Mouse (Mus musculus): Measurements from ENCODE around the gene Sema4g. TPM values are rescaled to one million over a fixed set of nuclear protein-coding genes. Genes with fewer than 3 reads are reported as not detected.
A peak's percentile ranks its signal among the peaks of the same experiment; 100 is the strongest.
"Not testable (repeated sequence)": the region's sequence is repeated elsewhere in the genome, so short reads cannot be mapped to it uniquely, and the experiment has no call there.

Sema4g gene
- polyA plus RNA-seq, 1 experiment from 2014 or later = 7.2 TPM

GRCm38 (mm10) chr19:45032570-45033332 lies 43.9 kb downstream of the Sema4g start:
- H3K4me2 ChIP-seq (replicated peaks; ENCODE audit: low read depth, low read length) = no peak overlapping the region
- no peaks in the 10 kb centered on the region for H3K9me3 ChIP-seq (ENCODE audit: control insufficient read depth, low read length)
- H3K27me3 ChIP-seq (ENCODE audit: control insufficient read depth, insufficient read depth, low read length) = no peaks in the 10 kb centered on the region
- no peak for ATAC-seq (ENCODE audit: low FRiP score, low TSS enrichment)
- no peak overlapping the region for H3K27ac ChIP-seq (ENCODE audit: low read depth, low read length)
- H3K9ac ChIP-seq (ENCODE audit: low read depth, low read length) = no peak overlapping the region
- peaks cover 5% of the 10 kb centered on the region; the same call in 1 of the 2 replicates for H3K36me3 ChIP-seq (ENCODE audit: control insufficient read depth, insufficient read depth, low read length)
- no peak overlapping the region for H3K4me3 ChIP-seq (ENCODE audit: low read length)
- 52% methylated on average over 17 of the region's 17 CpGs for WGBS
- peaks cover 8% of the 10 kb centered on the region; the same call in 1 of the 2 replicates for H3K4me1 ChIP-seq (ENCODE audit: control insufficient read depth, insufficient read depth, low read length)

GRCm38 (mm10) chr19:45036867-45037266 lies 48.0 kb downstream of the Sema4g start:
- peaks cover 14% of the 10 kb centered on the region for H3K27me3 ChIP-seq (ENCODE audit: control insufficient read depth, insufficient read depth, low read length)
- no peaks in the 10 kb centered on the region for H3K9me3 ChIP-seq (ENCODE audit: control insufficient read depth, low read length)
- H3K9ac ChIP-seq (ENCODE audit: low read depth, low read length) = no peak overlapping the region
- no peaks in the 10 kb centered on the region for H3K4me1 ChIP-seq (ENCODE audit: control insufficient read depth, insufficient read depth, low read length)
- 24% methylated on average over 16 of the region's 16 CpGs for WGBS
- H3K36me3 ChIP-seq (ENCODE audit: control insufficient read depth, insufficient read depth, low read length) = no peaks in the 10 kb centered on the region
- peak; percentile 29; the same call in 1 of the 2 replicates for ATAC-seq (ENCODE audit: low FRiP score, low TSS enrichment)
- H3K4me3 ChIP-seq (ENCODE audit: low read length) = no peak overlapping the region
- no peak overlapping the region for H3K4me2 ChIP-seq (replicated peaks; ENCODE audit: low read depth, low read length)
- H3K27ac ChIP-seq (ENCODE audit: low read depth, low read length) = no peak overlapping the region

GRCm38 (mm10) chr19:45038198-45038597 lies 49.3 kb downstream of the Sema4g start:
- H3K4me3 ChIP-seq (ENCODE audit: low read length); H3K4me1 ChIP-seq (ENCODE audit: control insufficient read depth, insufficient read depth, low read length); H3K9me3 ChIP-seq (ENCODE audit: control insufficient read depth, low read length); H3K27ac ChIP-seq (ENCODE audit: low read depth, low read length); ATAC-seq (ENCODE audit: low FRiP score, low TSS enrichment); H3K36me3 ChIP-seq (ENCODE audit: control insufficient read depth, insufficient read depth, low read length); H3K4me2 ChIP-seq (replicated peaks; ENCODE audit: low read depth, low read length); H3K9ac ChIP-seq (ENCODE audit: low read depth, low read length): not testable (repeated sequence)
- peaks cover 14% of the 10 kb centered on the region for H3K27me3 ChIP-seq (ENCODE audit: control insufficient read depth, insufficient read depth, low read length)
- 91% methylated on average over 7 of the region's 7 CpGs for WGBS

- Histone ChIP-seq H3K4me3 (ENCODE audit: low read length) (no peak overlapping the region), H3K27ac (ENCODE audit: low read depth, low read length) (no peak overlapping the region), H3K9ac (ENCODE audit: low read depth, low read length) (no peak overlapping the region), H3K9me3 (ENCODE audit: control insufficient read depth, low read length) (no peaks in the 10 kb centered on the region), H3K4me2 (replicated peaks; ENCODE audit: low read depth, low read length) (no peak overlapping the region), H3K36me3 (ENCODE audit: control insufficient read depth, insufficient read depth, low read length) (no peaks in the 10 kb centered on the region), H3K27me3 (ENCODE audit: control insufficient read depth, insufficient read depth, low read length) (peaks cover 18% of the 10 kb centered on the region), H3K4me1 (ENCODE audit: control insufficient read depth, insufficient read depth, low read length) (peaks cover 4% of the 10 kb centered on the region; the same call in 1 of the 2 replicates)
- ATAC-seq (ENCODE audit: low FRiP score, low TSS enrichment) = no peak
- WGBS = 58% methylated on average over 13 of the region's 13 CpGs
Observed at GRCm38 (mm10) chr19:45040214-45040613, 51.3 kb downstream of the Sema4g start.

- Histone ChIP-seq H3K9ac (ENCODE audit: low read depth, low read length) (no peak overlapping the region), H3K4me2 (replicated peaks; ENCODE audit: low read depth, low read length) (no peak overlapping the region), H3K4me1 (ENCODE audit: control insufficient read depth, insufficient read depth, low read length) (peaks cover 27% of the 10 kb centered on the region), H3K9me3 (ENCODE audit: control insufficient read depth, low read length) (no peaks in the 10 kb centered on the region), H3K4me3 (ENCODE audit: low read length) (no peak overlapping the region), H3K36me3 (ENCODE audit: control insufficient read depth, insufficient read depth, low read length) (no peaks in the 10 kb centered on the region), H3K27me3 (ENCODE audit: control insufficient read depth, insufficient read depth, low read length) (peaks cover 23% of the 10 kb centered on the region), H3K27ac (ENCODE audit: low read depth, low read length) (no peak overlapping the region)
- 60% methylated on average over 11 of the region's 11 CpGs for WGBS
- no peak for ATAC-seq (ENCODE audit: low FRiP score, low TSS enrichment)
Observed at GRCm38 (mm10) chr19:45044389-45044927, 55.6 kb downstream of the Sema4g start.

GRCm38 (mm10) chr19:45045236-45045635 lies 56.3 kb downstream of the Sema4g start:
- H3K4me3 ChIP-seq (ENCODE audit: low read length) = no peak overlapping the region
- peaks cover 27% of the 10 kb centered on the region for H3K4me1 ChIP-seq (ENCODE audit: control insufficient read depth, insufficient read depth, low read length)
- no peak overlapping the region for H3K27ac ChIP-seq (ENCODE audit: low read depth, low read length)
- peak; percentile 18; the same call in 1 of the 2 replicates for ATAC-seq (ENCODE audit: low FRiP score, low TSS enrichment)
- H3K9ac ChIP-seq (ENCODE audit: low read depth, low read length) = no peak overlapping the region
- no peaks in the 10 kb centered on the region for H3K9me3 ChIP-seq (ENCODE audit: control insufficient read depth, low read length)
- WGBS = 18% methylated on average over 15 of the region's 15 CpGs
- H3K36me3 ChIP-seq (ENCODE audit: control insufficient read depth, insufficient read depth, low read length) = no peaks in the 10 kb centered on the region
- H3K4me2 ChIP-seq (replicated peaks; ENCODE audit: low read depth, low read length) = no peak overlapping the region; the same call in 1 of the 2 replicates
- peaks cover 17% of the 10 kb centered on the region for H3K27me3 ChIP-seq (ENCODE audit: control insufficient read depth, insufficient read depth, low read length)

GRCm38 (mm10) chr19:45045651-45046050 lies 56.8 kb downstream of the Sema4g start, which contains the start of gene Pdzd7:
Gene Pdzd7, minus strand, starts transcription at chr19:45045717.
- ATAC-seq (ENCODE audit: low FRiP score, low TSS enrichment) = no peak
- Histone ChIP-seq H3K9ac (ENCODE audit: low read depth, low read length) (peak within 1 kb of the TSS; percentile 60; the same call in 1 of the 2 replicates), H3K27ac (ENCODE audit: low read depth, low read length) (no peak within 1 kb of the TSS), H3K27me3 (ENCODE audit: control insufficient read depth, insufficient read depth, low read length) (peaks cover 13% of the 10 kb centered on the region), H3K9me3 (ENCODE audit: control insufficient read depth, low read length) (no peaks in the 10 kb centered on the region), H3K36me3 (ENCODE audit: control insufficient read depth, insufficient read depth, low read length) (0 out of 2 replicates have a peak, but pooled peaks cover 3% of the 10 kb centered on the region), H3K4me2 (replicated peaks; ENCODE audit: low read depth, low read length) (peak within 1 kb of the TSS; percentile 86), H3K4me1 (ENCODE audit: control insufficient read depth, insufficient read depth, low read length) (peaks cover 27% of the 10 kb centered on the region), H3K4me3 (ENCODE audit: low read length) (peak within 1 kb of the TSS; percentile 46)
- WGBS = 67% methylated on average over 5 of the region's 5 CpGs

- H3K4me2 ChIP-seq (replicated peaks; ENCODE audit: low read depth, low read length) = peak overlapping the region; percentile 86
- H3K36me3 ChIP-seq (ENCODE audit: control insufficient read depth, insufficient read depth, low read length) = 0 out of 2 replicates have a peak, but pooled peaks cover 4% of the 10 kb centered on the region
- peak; percentile 37 for ATAC-seq (ENCODE audit: low FRiP score, low TSS enrichment)
- H3K27me3 ChIP-seq (ENCODE audit: control insufficient read depth, insufficient read depth, low read length) = peaks cover 13% of the 10 kb centered on the region
- H3K9me3 ChIP-seq (ENCODE audit: control insufficient read depth, low read length) = no peaks in the 10 kb centered on the region
- peaks cover 27% of the 10 kb centered on the region for H3K4me1 ChIP-seq (ENCODE audit: control insufficient read depth, insufficient read depth, low read length)
- peak overlapping the region; percentile 60; the same call in 1 of the 2 replicates for H3K9ac ChIP-seq (ENCODE audit: low read depth, low read length)
- WGBS = 3% methylated on average over 34 of the region's 34 CpGs
- peak overlapping the region; percentile 81; the same call in 1 of the 2 replicates for H3K27ac ChIP-seq (ENCODE audit: low read depth, low read length)
- H3K4me3 ChIP-seq (ENCODE audit: low read length) = peak overlapping the region; percentile 46
Observed at GRCm38 (mm10) chr19:45046523-45047321, 57.8 kb downstream of the Sema4g start.
